Mouse (Mus musculus): ENCODE data around the gene Gm10681. TPM values are rescaled to one million over a fixed set of nuclear protein-coding genes. Genes with fewer than 3 reads are reported as not detected.

Gene Gm10681
- polyA plus RNA-seq (2012; rRNA removed) = not detected in 2 replicates

GRCm38 (mm10) chr3:98588707-98589106 is at the start of gene Gm10681:
TSS of gene Gm10681 (minus strand) at chr3:98588807.

DNA sequence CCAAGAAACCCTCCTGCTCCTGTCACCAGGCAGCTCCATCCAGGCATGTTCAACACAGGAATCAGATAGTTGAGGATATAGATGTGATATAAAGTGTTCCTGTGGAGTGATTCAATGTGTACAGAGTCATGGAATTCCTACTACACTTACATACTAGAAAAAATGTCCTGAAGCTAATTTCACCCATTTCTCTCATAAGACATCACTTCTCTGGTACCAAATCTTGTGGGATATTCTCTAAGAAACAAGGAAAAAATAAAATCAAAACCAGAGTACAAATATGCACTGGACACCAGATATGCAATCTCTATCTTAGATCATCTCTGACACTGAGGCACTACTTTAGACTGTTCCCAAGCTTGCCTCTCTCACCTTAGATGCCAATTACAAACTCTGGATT is 41.5 kb upstream of the Gm10681 start, which contains the start of gene Hsd3b5:
Hsd3b5 (minus strand) TSS at position 101 of the 400 bp plus-strand sequence.

GRCm38 (mm10) chr3:98510414-98510813 is 78.2 kb downstream of the Gm10681 start, which contains the start of gene Hsd3b4:
TSS of gene Hsd3b4 (minus strand) at chr3:98510514.

Other genes with a start within 250 kb of the Gm10681 start
- 119 and 126 TPM in 2 replicates for gene Phgdh, start 248.8 kb downstream of the Gm10681 start, polyA plus RNA-seq (2012; rRNA removed)
- gene Zfp697, start 206.3 kb downstream of the Gm10681 start, polyA plus RNA-seq (2012; rRNA removed) = 17.1 and 17.6 TPM in 2 replicates
- not detected in 2 replicates for gene Gm4450, start 131.7 kb downstream of the Gm10681 start, polyA plus RNA-seq (2012; rRNA removed)
- not detected in 2 replicates for gene Hsd3b4, start 78.3 kb downstream of the Gm10681 start, polyA plus RNA-seq (2012; rRNA removed)
- gene Hsd3b5, start 41.4 kb upstream of the Gm10681 start, polyA plus RNA-seq (2012; rRNA removed) = not detected in 2 replicates
- gene Hsd3b2, start 135.7 kb upstream of the Gm10681 start, polyA plus RNA-seq (2012; rRNA removed) = 0.03 and 0.04 TPM in 2 replicates
- not detected in 2 replicates for gene Hsd3b3, start 174.3 kb upstream of the Gm10681 start, polyA plus RNA-seq (2012; rRNA removed)
- gene Hsd3b6, start 225.6 kb upstream of the Gm10681 start, polyA plus RNA-seq (2012; rRNA removed) = 0.66 and 0.95 TPM in 2 replicates

All from central nervous system, embryonic 14 days (tissue).